Mouse (Mus musculus) cortical plate, adult 2 months (tissue): ENCODE results near the gene Slc16a11.

ENCODE experiments used
- CTCF ChIP-seq: fragments of 200-500 bp; IDR thresholded peaks from 2 replicates; pipeline ENCODE4 v1.5.1; 2011; ENCODE audit warnings: mild to moderate bottlenecking, control low read depth, low read length; ENCODE audit not compliant: insufficient read depth; ENCODE audit errors: extremely low read depth
- POLR2A ChIP-seq: fragments of 200-500 bp; IDR thresholded peaks from 2 replicates; pipeline ENCODE4 v1.6.1; 2011; ENCODE audit warnings: mild to moderate bottlenecking, low read length, control low read depth; ENCODE audit not compliant: insufficient read depth; ENCODE audit errors: extremely low read depth

DNA sequence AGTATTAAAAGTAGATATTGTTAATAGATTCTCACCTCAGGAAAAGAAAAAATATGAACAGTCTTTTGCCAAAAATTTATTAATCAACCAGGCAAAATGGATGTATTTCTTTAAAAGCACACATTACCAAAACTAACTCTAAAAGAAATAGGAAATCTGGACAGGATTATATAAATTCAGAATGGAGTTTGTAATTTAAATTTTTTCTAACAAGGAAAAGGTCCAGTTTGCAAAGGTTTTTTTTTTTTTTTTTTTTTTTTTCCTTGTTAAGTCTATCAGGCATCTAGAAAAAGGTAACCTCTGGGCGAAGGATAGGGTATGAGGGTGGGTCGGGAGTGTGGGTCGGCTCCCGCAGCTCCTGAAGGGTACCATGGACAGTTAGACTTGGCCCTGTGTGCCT is 32.1 kb upstream of the Slc16a11 start:
- TF ChIP-seq POLR2A (no peak), CTCF (no peak)
